Mouse (Mus musculus): Measurements from ENCODE around the gene Trim24. TPM values are rescaled to one million over a fixed set of nuclear protein-coding genes. Genes with fewer than 3 reads are reported as not detected.
A peak's percentile ranks its signal among the peaks of the same experiment; 100 is the strongest.

Trim24 gene
- total RNA-seq, 2 experiments from 2014 or later = 32.2 to 32.8 TPM

- intact Hi-C loops (cut with DNase I) = loop anchor here (5.0 kb wide), 2 partner anchors 74 to 194 kb away; no protein-coding TSS in a partner anchor
- TF ChIP-seq CTCF (IDR thresholded peaks at IDR 0.05) = no peak
- Histone ChIP-seq H3K4me3 (no peak overlapping the region), H3K27ac (no peak overlapping the region)
- DNase-seq (ENCODE audit: extremely low spot score in 1 of 2, low spot score in 2 of 2) = no peak
These were observed 2.2 kb downstream of the Trim24 start for GRCm38 (mm10) chr6:37872861-37873260.

DNA sequence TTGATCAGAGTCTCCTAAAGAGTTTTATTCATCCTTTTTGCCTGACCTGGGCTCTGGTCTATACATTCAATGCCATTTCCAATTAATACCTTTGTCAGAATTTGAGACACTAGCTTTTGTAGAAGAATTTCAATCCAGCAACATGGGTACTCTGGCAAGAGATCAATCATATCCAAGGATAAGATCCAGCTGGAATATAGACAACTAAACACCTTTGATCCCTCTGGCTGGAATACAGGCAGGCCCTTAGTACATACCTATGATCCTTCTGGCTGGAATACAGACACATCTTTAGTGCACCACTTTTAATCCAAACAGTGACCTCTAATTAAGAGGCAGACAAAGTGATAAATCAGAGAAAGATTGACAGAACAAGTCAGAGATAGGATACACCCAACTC is 3.1 kb downstream of the Trim24 start:
- no peak overlapping the region for H3K4me3 ChIP-seq
- no peak for TF ChIP-seq CTCF (IDR thresholded peaks at IDR 0.05)
- DNase-seq (ENCODE audit: extremely low spot score in 1 of 2, low spot score in 2 of 2) = no peak
- H3K27ac ChIP-seq = no peak overlapping the region
- intact Hi-C loops (cut with DNase I) = loop anchor here (5.0 kb wide), 2 partner anchors 74 to 194 kb away; no protein-coding TSS in a partner anchor

GRCm38 (mm10) chr6:37878206-37878605 is 7.6 kb downstream of the Trim24 start:
- Histone ChIP-seq H3K27ac (no peak overlapping the region), H3K4me3 (no peak overlapping the region)
- no peak for TF ChIP-seq CTCF (IDR thresholded peaks at IDR 0.05)
- intact Hi-C loops (cut with DNase I) = no loop called here
- DNase-seq (ENCODE audit: extremely low spot score in 1 of 2, low spot score in 2 of 2) = no peak

DNA sequence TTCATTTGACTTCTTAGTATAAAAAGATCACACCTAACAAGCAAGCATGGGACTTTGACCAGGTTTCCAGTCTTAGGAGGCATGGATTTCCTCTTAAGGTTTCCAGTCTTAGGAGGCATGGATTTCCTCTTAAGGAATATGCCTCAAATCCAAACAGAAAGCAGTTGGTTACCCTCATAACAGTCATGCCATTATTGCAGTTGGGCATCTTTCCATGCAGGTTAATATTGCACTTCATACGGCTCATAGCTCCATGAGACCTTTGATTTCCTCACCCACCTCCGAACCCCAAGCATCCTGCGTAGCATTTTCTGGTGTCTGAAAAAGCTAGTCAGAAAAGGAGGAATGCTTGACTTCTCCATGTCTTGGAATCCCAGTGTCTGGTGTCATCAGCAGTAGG is 10.0 kb downstream of the Trim24 start:
- intact Hi-C loops (cut with DNase I) = no loop called here
- no peak for TF ChIP-seq CTCF (IDR thresholded peaks at IDR 0.05)
- no peak overlapping the region for H3K4me3 ChIP-seq
- DNase-seq (ENCODE audit: extremely low spot score in 1 of 2, low spot score in 2 of 2) = no peak
- no peak overlapping the region for H3K27ac ChIP-seq

GRCm38 (mm10) chr6:37893586-37893985 is 23.0 kb downstream of the Trim24 start:
- no peak for DNase-seq (ENCODE audit: extremely low spot score in 1 of 2, low spot score in 2 of 2)
- no peak overlapping the region for H3K27ac ChIP-seq
- intact Hi-C loops (cut with DNase I) = no loop called here
- H3K4me3 ChIP-seq = no peak overlapping the region
- no peak for TF ChIP-seq CTCF (IDR thresholded peaks at IDR 0.05)

DNA sequence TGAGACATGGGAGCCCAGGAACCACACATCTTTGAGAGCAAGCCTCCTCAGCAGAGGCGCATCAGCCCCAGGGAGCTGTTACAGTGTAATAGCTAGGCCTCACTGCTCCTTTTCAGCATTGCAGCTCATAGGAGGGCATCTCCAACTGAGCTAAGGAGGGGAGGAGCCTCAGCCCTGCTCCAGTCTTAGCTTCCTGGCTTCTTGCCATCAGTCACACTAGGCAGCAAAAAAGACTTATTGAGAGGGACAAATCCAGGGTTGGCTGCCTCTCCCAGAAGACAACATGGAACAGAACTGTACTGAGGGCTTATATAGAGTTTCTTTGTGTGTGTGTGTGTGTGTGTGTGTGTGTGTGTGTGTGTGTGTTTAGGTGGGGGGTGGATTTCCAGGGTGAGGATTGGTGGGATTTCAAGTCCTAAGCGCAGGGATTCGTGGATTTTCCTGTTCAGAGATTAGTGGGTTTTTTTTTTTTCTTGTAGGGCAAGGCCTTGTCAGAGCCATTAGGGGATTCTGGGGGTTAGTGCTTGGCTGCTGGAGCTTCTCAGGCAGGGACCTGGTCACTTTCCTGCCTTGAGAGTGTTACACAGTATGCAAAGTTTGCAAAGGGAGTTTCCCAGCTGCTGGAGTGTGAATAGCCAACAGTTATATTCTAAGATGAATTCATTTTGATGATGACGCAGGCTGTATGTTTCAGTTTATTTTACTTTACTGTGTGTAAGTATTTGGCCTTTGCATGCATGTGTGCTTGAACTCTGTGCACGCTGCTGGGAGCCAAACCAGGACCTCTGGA is 25.2 kb downstream of the Trim24 start:
- TF ChIP-seq CTCF (IDR thresholded peaks at IDR 0.05) = no peak
- peak in 1 of 2 experiments; percentile 25 for DNase-seq (ENCODE audit: extremely low spot score in 1 of 2, low spot score in 2 of 2)
- Histone ChIP-seq H3K4me3 (no peak overlapping the region), H3K27ac (no peak overlapping the region)
- intact Hi-C loops (cut with DNase I) = no loop called here

GRCm38 (mm10) chr6:37900221-37900620 is 29.6 kb downstream of the Trim24 start:
- no peak overlapping the region for H3K4me3 ChIP-seq
- TF ChIP-seq CTCF (IDR thresholded peaks at IDR 0.05) = no peak
- H3K27ac ChIP-seq = no peak overlapping the region
- DNase-seq (ENCODE audit: extremely low spot score in 1 of 2, low spot score in 2 of 2) = no peak
- intact Hi-C loops (cut with DNase I) = no loop called here

DNA sequence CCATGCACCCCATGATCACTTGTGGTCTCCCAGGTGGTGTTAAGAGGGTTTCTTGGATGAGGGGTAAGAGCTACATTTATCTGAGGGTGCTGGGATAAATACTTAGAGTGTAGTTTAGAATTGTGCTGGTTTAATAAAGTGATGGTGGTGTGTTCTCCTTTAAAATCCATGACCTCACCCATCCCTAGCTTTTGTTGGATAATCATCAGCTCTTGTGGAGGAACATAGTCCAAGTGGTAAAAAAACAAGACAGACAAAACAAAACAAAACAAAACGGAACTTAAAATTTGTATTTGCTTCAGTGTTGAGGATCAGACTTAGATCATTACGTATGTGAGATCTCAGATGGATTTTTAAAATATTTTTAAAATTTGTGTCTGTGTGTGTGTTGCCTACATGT is 31.2 kb downstream of the Trim24 start:
- Histone ChIP-seq H3K27ac (no peak overlapping the region), H3K4me3 (no peak overlapping the region)
- no peak for TF ChIP-seq CTCF (IDR thresholded peaks at IDR 0.05)
- intact Hi-C loops (cut with DNase I) = no loop called here
- no peak for DNase-seq (ENCODE audit: extremely low spot score in 1 of 2, low spot score in 2 of 2)

- H3K27ac ChIP-seq = no peak overlapping the region
- peak; percentile 16; the same call in 1 of the 2 replicates for TF ChIP-seq CTCF (IDR thresholded peaks at IDR 0.05)
- no peak overlapping the region for H3K4me3 ChIP-seq
- intact Hi-C loops (cut with DNase I) = no loop called here
- DNase-seq (ENCODE audit: extremely low spot score in 1 of 2, low spot score in 2 of 2) = no peak
These were observed 33.2 kb downstream of the Trim24 start for GRCm38 (mm10) chr6:37903810-37904209.

DNA sequence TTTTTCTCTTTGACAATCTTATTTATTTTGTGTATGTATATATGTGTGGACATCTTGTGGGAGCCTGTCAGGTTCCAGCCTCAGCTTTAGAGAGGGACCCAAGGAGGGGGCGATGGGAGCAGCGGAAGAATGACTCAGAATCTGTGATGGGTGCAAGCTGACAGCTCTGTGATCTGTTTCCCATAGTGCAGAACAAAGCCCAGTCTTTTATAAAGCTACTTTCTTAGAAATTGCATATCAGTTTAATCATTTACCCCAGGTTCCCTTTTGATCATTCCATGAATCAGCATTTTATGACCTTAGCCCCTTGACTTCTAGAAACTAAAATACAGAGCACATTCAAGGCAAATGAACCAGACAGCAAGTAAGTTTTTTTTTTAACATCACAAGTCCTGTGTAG is 42.9 kb downstream of the Trim24 start:
- DNase-seq (ENCODE audit: extremely low spot score in 1 of 2, low spot score in 2 of 2) = no peak
- intact Hi-C loops (cut with DNase I) = no loop called here
- TF ChIP-seq CTCF (IDR thresholded peaks at IDR 0.05) = no peak
- no peak overlapping the region for H3K27ac ChIP-seq
- no peak overlapping the region for H3K4me3 ChIP-seq

- intact Hi-C loops (cut with DNase I) = no loop called here
- no peak overlapping the region for H3K4me3 ChIP-seq
- DNase-seq (ENCODE audit: extremely low spot score in 1 of 2, low spot score in 2 of 2) = no peak
- TF ChIP-seq CTCF (IDR thresholded peaks at IDR 0.05) = no peak
- no peak overlapping the region for H3K27ac ChIP-seq
These were observed 54.5 kb downstream of the Trim24 start for GRCm38 (mm10) chr6:37925104-37925503.

- DNase-seq (ENCODE audit: extremely low spot score in 1 of 2, low spot score in 2 of 2) = no peak
- intact Hi-C loops (cut with DNase I) = no loop called here
- H3K27ac ChIP-seq = no peak overlapping the region
- H3K4me3 ChIP-seq = no peak overlapping the region
- TF ChIP-seq CTCF (IDR thresholded peaks at IDR 0.05) = no peak
These were observed 56.1 kb downstream of the Trim24 start for GRCm38 (mm10) chr6:37926751-37927150.

GRCm38 (mm10) chr6:37936498-37936897 is 65.9 kb downstream of the Trim24 start:
- intact Hi-C loops (cut with DNase I) = no loop called here
- Histone ChIP-seq H3K4me3 (no peak overlapping the region), H3K27ac (no peak overlapping the region)
- no peak for TF ChIP-seq CTCF (IDR thresholded peaks at IDR 0.05)
- no peak for DNase-seq (ENCODE audit: extremely low spot score in 1 of 2, low spot score in 2 of 2)

Data from left cerebral cortex, adult 2 months (tissue).